Mouse (Mus musculus) thymus, adult 2 months (tissue): ENCODE data around the gene Aqp11. TPM values are rescaled to one million over a fixed set of nuclear protein-coding genes. Genes with fewer than 3 reads are reported as not detected.

Experiments used
- DNase-seq: peaks from one replicate; pipeline ENCODE4 v3.0.0; 2021
- H3K27ac ChIP-seq: fragments of 200-500 bp; 2 replicates; pipeline ENCODE4 v1.5.1; 2012; ENCODE audit warnings: low read length, control low read depth; ENCODE audit not compliant: control insufficient read depth, insufficient read depth
- H3K27me3 ChIP-seq: fragments of 200-500 bp; 2 replicates; pipeline ENCODE4 v1.6.1; 2012; ENCODE audit warnings: mild to moderate bottlenecking, low read length, moderate library complexity, mixed read lengths; ENCODE audit not compliant: control insufficient read depth, insufficient read depth
- H3K36me3 ChIP-seq: fragments of 200-500 bp; 2 replicates; pipeline ENCODE4 v1.6.1; 2012; ENCODE audit warnings: mild to moderate bottlenecking, low read length, moderate library complexity; ENCODE audit not compliant: control insufficient read depth, insufficient read depth
- H3K4me1 ChIP-seq: fragments of 200-500 bp; replicated peaks from 2 replicates; pipeline ENCODE4 v1.6.1; 2012; ENCODE audit warnings: low read length; ENCODE audit not compliant: control insufficient read depth, insufficient read depth
- H3K4me3 ChIP-seq: fragments of 200-500 bp; 2 replicates; pipeline ENCODE4 v1.5.1; 2012; ENCODE audit warnings: mild to moderate bottlenecking, low read length, control low read depth, moderate library complexity; ENCODE audit not compliant: control insufficient read depth, insufficient read depth
- CTCF ChIP-seq: fragments of 200-500 bp; IDR thresholded peaks from 2 replicates; pipeline ENCODE4 v1.5.1; 2012; ENCODE audit warnings: mild to moderate bottlenecking, control low read depth, low read length, moderate library complexity, borderline replicate concordance; ENCODE audit not compliant: control insufficient read depth, poor library complexity, insufficient read depth; ENCODE audit errors: extremely low read depth
- POLR2A ChIP-seq: fragments of 200-500 bp; IDR thresholded peaks from 2 replicates; pipeline ENCODE4 v1.6.1; 2012; ENCODE audit warnings: mild to moderate bottlenecking, low read length, control low read depth, moderate library complexity; ENCODE audit not compliant: control insufficient read depth, poor library complexity, insufficient read depth; ENCODE audit errors: extremely low read depth
- WGBS: fragments of 180-500 bp; shearing (Covaris S2); methylation state at CpG from one replicate; pipeline ENCODE4 v1.1.7; 2018; 5-methylcytosine and 5-hydroxymethylcytosine counted together
- polyA plus RNA-seq: library from polyadenylated mRNA; depleted of rRNA; stranded (reverse); fragments of >200 nt; gene quantifications from 2 replicates; pipeline ENCODE4 v1.2.3, GENCODE M21; 2012; rRNA removed

The Aqp11 gene
- polyA plus RNA-seq: 277 and 395 TPM in 2 replicates

DNA sequence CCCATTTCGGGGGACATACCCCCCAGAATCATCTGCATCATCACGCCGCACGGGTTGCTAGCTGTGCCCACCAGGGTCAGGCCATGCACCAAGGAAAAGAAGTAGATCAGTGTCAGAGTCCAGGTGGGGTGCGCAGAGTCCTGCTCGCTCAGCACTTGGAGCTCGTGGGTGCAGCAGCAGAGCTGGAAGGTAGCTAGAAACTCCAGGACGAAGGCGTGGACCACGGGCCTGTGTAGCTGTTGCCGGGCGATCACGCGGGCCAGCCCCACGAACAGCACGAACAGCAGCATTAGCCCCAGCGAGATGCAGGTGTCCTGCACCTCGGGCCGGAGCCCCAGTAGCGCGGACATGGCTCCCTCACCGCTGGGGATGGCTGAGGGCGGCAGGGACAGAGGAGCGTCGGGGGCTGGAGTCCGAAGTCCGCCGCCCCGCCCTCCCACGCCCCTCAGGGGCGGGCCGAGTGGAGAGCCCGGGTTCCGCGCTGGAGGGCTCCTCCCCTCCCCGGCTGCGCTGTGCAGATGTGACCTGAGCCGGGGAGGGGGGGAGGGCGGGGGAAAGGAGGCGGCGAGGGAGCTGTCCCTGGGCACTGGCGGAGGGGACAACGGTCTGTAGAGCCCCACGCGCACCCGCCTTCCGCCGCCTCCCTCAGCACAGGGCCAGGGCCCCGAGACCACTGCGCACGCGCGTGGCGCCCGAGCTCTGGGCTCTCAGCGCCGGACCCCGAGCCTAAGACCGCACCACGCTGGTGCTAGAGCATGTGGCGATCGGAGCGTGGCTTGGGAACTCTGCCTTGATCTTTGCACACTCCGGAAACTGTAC lies at the start of gene Aqp11:
Aqp11 (minus strand) TSS at position 652 of the 819 bp plus-strand sequence.
- Histone ChIP-seq H3K36me3 (peaks cover 6% of the 10 kb centered on the region; the same call in 1 of the 2 replicates), H3K27me3 (no peaks in the 10 kb centered on the region), H3K27ac (peak within 1 kb of the TSS; percentile 82), H3K4me3 (peak within 1 kb of the TSS; percentile 84), H3K4me1 (peaks cover 21% of the 10 kb centered on the region)
- DNase-seq: peak; percentile 92
- 0% methylated on average over 60 of the region's 64 CpGs for WGBS
- TF ChIP-seq CTCF: no peak
- TF ChIP-seq POLR2A: peak; percentile 83

DNA sequence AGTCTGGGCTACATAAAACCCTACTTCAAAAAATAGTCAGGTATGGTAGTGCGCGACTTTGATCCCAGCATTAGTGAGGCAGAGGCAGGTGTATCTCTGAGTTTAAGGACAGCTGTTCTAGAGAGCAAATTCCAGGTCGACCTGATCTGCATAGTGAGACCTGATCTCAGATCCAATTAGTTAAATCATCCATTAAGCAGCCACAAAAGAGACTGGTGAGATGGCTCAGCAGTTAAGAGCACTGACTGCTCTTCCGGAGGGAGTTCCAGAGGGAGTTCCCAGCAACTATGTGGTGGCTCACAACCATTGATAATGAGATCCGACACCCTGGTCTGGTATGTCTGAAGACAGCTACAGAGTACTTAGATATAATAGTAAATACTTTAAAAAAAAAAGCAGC lies 45.4 kb upstream of the Aqp11 start:
- no peak for TF ChIP-seq POLR2A
- TF ChIP-seq CTCF: no peak
- Histone ChIP-seq H3K27ac (no peak overlapping the region), H3K36me3 (no peaks in the 10 kb centered on the region), H3K27me3 (0 out of 2 replicates have a peak, but pooled peaks cover 2% of the 10 kb centered on the region), H3K4me1 (peaks cover 4% of the 10 kb centered on the region), H3K4me3 (no peak overlapping the region)
- WGBS: 83% methylated on average over 5 of the region's 5 CpGs
- no peak for DNase-seq

DNA sequence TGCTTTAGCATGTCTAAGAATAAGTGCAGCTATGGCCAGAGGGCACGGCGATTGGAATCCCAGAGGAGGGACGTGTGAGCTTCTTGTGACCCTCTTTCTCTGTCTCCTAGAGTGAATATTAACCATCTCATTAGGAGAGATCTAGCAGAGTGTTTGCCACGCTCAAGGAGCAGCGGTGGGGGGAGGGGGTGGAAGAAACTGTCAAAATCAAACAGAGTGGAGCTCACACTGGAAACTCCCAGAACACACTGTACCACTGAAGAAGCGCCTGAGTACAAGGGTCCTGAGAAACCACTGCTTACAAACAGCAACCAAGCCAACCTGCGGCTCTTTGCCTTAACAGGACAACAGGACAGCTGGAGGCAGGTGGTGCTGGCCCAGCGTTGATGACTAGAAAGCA lies 43.4 kb upstream of the Aqp11 start:
- no peak overlapping the region for H3K27ac ChIP-seq
- 91% methylated on average over 8 of the region's 8 CpGs for WGBS
- no peaks in the 10 kb centered on the region for H3K4me1 ChIP-seq
- no peak for DNase-seq
- no peaks in the 10 kb centered on the region for H3K36me3 ChIP-seq
- TF ChIP-seq CTCF (no peak), POLR2A (no peak)
- H3K27me3 ChIP-seq: no peaks in the 10 kb centered on the region
- no peak overlapping the region for H3K4me3 ChIP-seq

DNA sequence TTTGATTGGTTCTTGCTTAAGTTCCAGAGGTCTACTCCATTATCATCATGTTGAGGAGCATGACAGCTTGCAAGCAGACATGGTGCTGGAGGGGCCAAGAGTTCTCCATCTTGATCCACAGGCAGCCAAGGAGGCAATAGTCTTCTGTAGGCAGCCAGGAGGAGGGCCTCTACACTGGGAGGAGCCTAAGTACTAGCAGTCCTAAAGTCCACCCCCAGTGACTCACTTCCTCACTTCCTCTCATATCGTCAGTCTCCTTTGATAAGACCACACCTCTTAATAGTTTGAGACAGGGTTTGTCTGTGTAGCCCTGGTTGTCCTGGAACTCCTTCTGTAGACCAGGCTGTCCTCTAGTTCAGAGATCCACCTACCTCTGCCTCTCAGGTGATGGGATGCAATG lies 42.7 kb upstream of the Aqp11 start:
- TF ChIP-seq POLR2A: no peak
- TF ChIP-seq CTCF: no peak
- H3K27me3 ChIP-seq: no peaks in the 10 kb centered on the region
- no peaks in the 10 kb centered on the region for H3K4me1 ChIP-seq
- H3K27ac ChIP-seq: no peak overlapping the region
- no peaks in the 10 kb centered on the region for H3K36me3 ChIP-seq
- 39% methylated on average over 1 of the region's 1 CpGs for WGBS
- DNase-seq: no peak
- no peak overlapping the region for H3K4me3 ChIP-seq

DNA sequence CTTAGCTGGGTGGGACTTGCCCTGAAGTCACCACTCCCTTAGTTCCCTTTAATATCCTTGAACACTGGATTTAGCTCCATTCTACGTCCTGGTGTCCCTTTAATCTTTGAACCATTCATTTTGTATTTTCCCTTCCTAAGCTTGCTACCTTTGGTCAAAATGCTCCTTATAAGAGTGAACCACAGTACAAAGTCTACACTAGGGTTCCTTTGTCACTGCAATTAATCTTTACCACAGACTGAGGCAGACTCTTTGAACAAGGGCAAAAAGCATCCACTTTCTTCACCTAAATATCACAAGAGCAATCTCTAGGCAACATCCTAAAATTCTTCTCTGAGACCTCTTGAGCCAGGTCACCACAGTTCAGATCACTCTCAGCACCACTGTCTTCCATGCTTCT lies 42.1 kb upstream of the Aqp11 start:
- DNase-seq: no peak
- WGBS: 96% methylated on average over 1 of the region's 1 CpGs
- H3K36me3 ChIP-seq: no peaks in the 10 kb centered on the region
- no peaks in the 10 kb centered on the region for H3K4me1 ChIP-seq
- no peaks in the 10 kb centered on the region for H3K27me3 ChIP-seq
- TF ChIP-seq CTCF (no peak), POLR2A (no peak)
- no peak overlapping the region for H3K4me3 ChIP-seq
- H3K27ac ChIP-seq: no peak overlapping the region

DNA sequence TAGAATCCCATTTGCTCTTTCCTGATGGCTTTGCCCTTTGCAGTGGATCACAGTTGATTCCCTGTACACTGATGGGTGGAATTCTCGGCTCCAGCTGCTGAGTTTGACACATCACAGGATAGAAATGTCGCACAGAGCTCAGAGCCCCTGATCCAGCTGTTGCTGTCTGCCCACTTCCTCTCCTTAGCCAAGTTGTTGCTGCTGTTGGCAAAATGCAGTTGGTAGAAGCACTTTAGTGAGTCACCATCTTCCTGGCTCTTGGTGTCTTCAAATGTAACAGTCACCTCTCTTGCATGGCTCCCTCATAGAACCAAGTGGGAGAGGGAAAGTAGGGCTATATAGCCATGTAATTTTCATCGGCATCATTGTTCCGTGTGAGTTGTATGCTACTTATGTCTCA lies 39.1 kb upstream of the Aqp11 start:
- TF ChIP-seq POLR2A: no peak
- no peak for TF ChIP-seq CTCF
- H3K27me3 ChIP-seq: no peaks in the 10 kb centered on the region
- DNase-seq: peak; percentile 21
- no peak overlapping the region for H3K27ac ChIP-seq
- H3K4me1 ChIP-seq: no peaks in the 10 kb centered on the region
- WGBS: 56% methylated on average over 4 of the region's 4 CpGs
- H3K4me3 ChIP-seq: no peak overlapping the region
- no peaks in the 10 kb centered on the region for H3K36me3 ChIP-seq
